Mouse (Mus musculus) hindbrain, embryonic 16.5 days (tissue): Measurements from ENCODE around the gene Trim26. TPM values are rescaled to one million over a fixed set of nuclear protein-coding genes. Genes with fewer than 3 reads are reported as not detected.
"Not testable (repeated sequence)": the region's sequence is repeated elsewhere in the genome, so short reads cannot be mapped to it uniquely, and the experiment has no call there.

Experiments
- ATAC-seq: fragments of 200-750 bp; cut with Nextera tagmentation; 2 replicates; pipeline ENCODE4 v1.8.0; 2017; ENCODE audit warnings: moderate TSS enrichment, moderate library complexity
- H3K27ac ChIP-seq: fragments of 300-500 bp; sonication (generic); 2 replicates; pipeline ENCODE4 v1.5.1; 2014; ENCODE audit warnings: low read depth, mild to moderate bottlenecking, control low read depth, low read length, moderate library complexity
- H3K27me3 ChIP-seq: fragments of 300-500 bp; sonication (generic); replicated peaks from 2 replicates; pipeline ENCODE4 v1.6.1; 2014; ENCODE audit warnings: low read length; ENCODE audit not compliant: control insufficient read depth, insufficient read depth
- H3K36me3 ChIP-seq: fragments of 300-500 bp; sonication (generic); 2 replicates; pipeline ENCODE4 v1.6.1; 2014; ENCODE audit warnings: mild to moderate bottlenecking, low read length, moderate library complexity, mixed read lengths; ENCODE audit not compliant: control insufficient read depth, insufficient read depth
- H3K4me1 ChIP-seq: fragments of 300-500 bp; sonication (generic); 2 replicates; pipeline ENCODE4 v1.6.1; 2014; ENCODE audit warnings: low read depth, low read length; ENCODE audit not compliant: control insufficient read depth, insufficient read depth
- H3K4me2 ChIP-seq: fragments of 300-500 bp; sonication (generic); 2 replicates; pipeline ENCODE4 v1.6.1; 2014; ENCODE audit warnings: mild to moderate bottlenecking, low read length, control low read depth, moderate library complexity
- H3K4me3 ChIP-seq: fragments of 300-500 bp; sonication (generic); 2 replicates; pipeline ENCODE4 v1.5.1; 2014; ENCODE audit warnings: mild to moderate bottlenecking, low read length, control low read depth, moderate library complexity
- H3K9ac ChIP-seq: fragments of 300-500 bp; sonication (generic); 2 replicates; pipeline ENCODE4 v1.6.1; 2014; ENCODE audit warnings: low read depth, mild to moderate bottlenecking, control low read depth, low read length, moderate library complexity
- H3K9me3 ChIP-seq: fragments of 300-500 bp; sonication (generic); 2 replicates; pipeline ENCODE4 v1.6.1; 2014; ENCODE audit warnings: mild to moderate bottlenecking, low read length, moderate library complexity; ENCODE audit not compliant: control insufficient read depth
- WGBS: fragments of 180-500 bp; shearing (Covaris S2); extraction: QIAGEN DNeasy Blood & Tissue Kit; methylation state at CpG from one replicate; pipeline ENCODE4 v1.1.7; 2014; 5-methylcytosine and 5-hydroxymethylcytosine counted together
- polyA plus RNA-seq: library from polyadenylated mRNA; unstranded; fragments of >200 nt; fragmentation: Nextera tagmentation; extraction: Ambion mirVana; gene quantifications from 2 replicates; pipeline ENCODE4 v1.2.1, GENCODE M21; 2015

Trim26 gene
- 49.5 and 53.8 TPM in 2 replicates for polyA plus RNA-seq

DNA sequence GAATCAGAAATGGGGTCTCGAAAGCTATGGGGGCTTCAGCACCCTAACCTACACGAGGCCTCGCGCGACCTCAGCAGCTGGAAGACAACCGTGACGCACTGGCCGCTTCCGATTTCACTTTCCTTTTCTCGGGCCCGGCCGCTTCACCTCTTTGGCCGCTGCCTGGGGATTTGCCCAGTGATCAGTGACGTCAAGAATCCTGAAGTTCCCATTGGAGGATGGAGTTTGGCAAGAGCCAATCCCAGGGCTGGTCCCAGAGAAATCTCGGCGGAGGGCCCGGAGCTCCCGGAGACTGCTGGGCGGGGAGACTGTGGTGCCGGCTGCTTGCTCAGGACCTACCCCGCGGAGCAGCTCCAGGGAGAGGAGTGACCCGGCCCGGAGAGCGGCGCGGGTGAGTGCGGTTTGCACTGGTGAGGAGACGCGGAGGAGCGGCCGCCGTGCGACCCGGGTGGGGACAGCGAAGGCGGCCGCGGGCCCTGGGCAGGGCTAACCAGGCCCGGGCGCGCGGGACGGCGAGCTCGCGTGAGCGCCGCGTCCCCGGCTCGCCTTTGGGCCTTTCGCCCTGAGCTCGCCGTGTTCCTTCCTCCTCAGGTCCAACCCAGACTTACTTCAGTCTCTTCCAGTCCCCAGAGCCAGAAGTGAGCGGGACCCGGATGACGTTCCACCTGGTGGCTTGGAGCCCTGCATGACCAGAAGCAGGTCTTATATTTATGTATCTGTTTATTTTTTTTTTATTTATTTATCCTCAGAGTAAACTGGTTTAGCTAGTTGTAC, at the start of gene Trim26:
Gene Trim26 (plus strand): TSS at position 261 of the 774 bp plus-strand sequence.
- Histone ChIP-seq H3K36me3 (no peaks in the 10 kb centered on the region), H3K4me1 (peaks cover 13% of the 10 kb centered on the region), H3K9ac (peak within 1 kb of the TSS; percentile 88), H3K27ac (peak within 1 kb of the TSS; percentile 93), H3K4me2 (peak within 1 kb of the TSS; percentile 73), H3K4me3 (peak within 1 kb of the TSS; percentile 77), H3K27me3 (no peaks in the 10 kb centered on the region), H3K9me3 (no peaks in the 10 kb centered on the region)
- 0% methylated on average over 30 of the region's 58 CpGs for WGBS
- peak; percentile 99 for ATAC-seq

DNA sequence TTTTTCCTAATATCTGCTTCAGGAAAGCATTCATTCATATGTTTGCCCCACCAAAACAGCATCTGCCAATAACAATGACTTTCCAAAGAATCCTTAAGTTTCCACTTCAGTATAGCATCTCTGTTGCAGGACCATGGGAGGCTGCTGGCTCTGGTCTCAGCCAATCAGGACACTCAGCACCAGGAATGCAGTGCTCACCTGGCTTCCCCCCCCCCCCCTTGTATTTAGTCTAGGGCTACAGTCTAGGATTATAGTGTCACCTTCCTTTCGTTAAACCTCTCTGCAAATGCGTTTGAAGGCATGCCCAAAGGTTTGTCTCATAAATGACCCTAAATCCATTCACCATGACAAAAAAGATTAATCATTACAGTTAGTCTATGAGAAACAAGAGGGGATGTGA, 48.6 kb upstream of the Trim26 start:
- no peak overlapping the region for H3K27ac ChIP-seq
- ATAC-seq, result peak; percentile 57
- no peaks in the 10 kb centered on the region for H3K36me3 ChIP-seq
- H3K4me3 ChIP-seq, result no peak overlapping the region
- WGBS, result 75% methylated on average over 2 of the region's 2 CpGs
- H3K4me2 ChIP-seq, result no peak overlapping the region
- H3K4me1 ChIP-seq, result no peaks in the 10 kb centered on the region
- H3K9ac ChIP-seq, result no peak overlapping the region
- no peaks in the 10 kb centered on the region for H3K9me3 ChIP-seq
- no peaks in the 10 kb centered on the region for H3K27me3 ChIP-seq

DNA sequence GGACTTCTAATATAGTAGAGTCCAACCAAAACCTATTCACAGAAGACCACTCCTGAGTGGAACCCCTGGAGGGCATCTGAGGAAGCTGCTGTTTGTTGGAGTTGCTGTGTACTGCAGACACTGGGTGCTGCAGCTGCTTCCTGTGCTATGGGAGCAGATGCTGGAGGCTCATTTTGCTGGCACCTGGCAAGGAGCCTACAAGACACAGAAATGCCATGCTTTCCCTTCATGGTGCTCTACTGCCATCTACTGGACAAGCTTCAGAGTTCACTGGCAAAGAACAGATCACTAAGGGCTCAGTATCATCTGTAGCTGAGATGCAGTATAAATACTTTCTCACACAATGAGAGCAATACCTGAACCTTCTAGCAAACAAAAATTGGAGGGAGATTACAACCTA, 48.1 kb upstream of the Trim26 start:
- H3K4me1 ChIP-seq, H3K27ac ChIP-seq, H3K4me3 ChIP-seq, H3K36me3 ChIP-seq, H3K9ac ChIP-seq, H3K9me3 ChIP-seq, H3K4me2 ChIP-seq, H3K27me3 ChIP-seq: not testable (repeated sequence)
- ATAC-seq, result peak; percentile 97

DNA sequence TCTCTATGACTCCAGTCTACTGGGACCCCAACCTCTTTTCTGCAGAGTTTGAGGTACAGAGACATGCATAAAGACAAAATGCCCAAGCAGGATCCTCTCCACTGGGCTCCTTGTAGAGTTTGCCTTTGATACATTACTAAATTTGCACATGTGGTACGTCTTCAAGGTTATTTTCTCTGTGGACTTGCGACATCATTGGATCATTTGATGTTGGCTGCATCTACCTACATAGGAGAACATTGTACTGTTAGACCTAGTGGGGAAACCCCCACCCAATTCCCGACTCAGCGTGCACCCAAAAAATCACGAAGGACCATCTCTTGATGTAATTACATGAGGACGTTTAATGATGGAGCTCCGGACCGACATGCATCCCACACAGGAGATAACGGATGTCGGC, 37.4 kb upstream of the Trim26 start:
- no peaks in the 10 kb centered on the region for H3K9me3 ChIP-seq
- no peaks in the 10 kb centered on the region for H3K4me1 ChIP-seq
- 96% methylated on average over 10 of the region's 10 CpGs for WGBS
- H3K27ac ChIP-seq, result no peak overlapping the region
- no peak overlapping the region for H3K9ac ChIP-seq
- no peak overlapping the region for H3K4me2 ChIP-seq
- no peak for ATAC-seq
- no peaks in the 10 kb centered on the region for H3K36me3 ChIP-seq
- no peak overlapping the region for H3K4me3 ChIP-seq
- no peaks in the 10 kb centered on the region for H3K27me3 ChIP-seq

DNA sequence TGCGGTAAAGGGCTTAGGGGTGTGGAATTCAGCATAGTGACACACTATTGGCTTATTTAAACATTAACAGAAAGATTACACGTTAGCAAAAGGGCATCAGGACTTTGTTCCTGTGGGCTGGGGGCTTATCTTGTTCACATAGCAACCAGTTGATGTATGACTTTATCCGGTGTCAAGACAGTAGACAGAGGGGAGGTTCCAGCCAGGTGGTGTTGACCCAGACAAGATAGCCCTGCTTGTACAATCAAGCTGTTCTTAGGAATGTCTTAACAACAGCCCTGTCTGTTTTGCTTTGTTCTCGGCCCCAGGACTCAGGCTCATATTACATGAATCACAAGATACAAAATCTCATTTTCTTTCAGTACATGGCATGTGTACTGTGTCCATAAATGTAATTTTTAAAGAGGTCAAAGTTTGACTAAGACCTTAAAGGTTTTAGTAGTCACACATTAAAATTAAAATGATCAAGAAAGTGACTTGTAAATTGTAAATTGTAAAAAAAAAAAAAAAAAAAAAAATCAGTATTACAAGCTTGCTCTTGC, 36.9 kb upstream of the Trim26 start:
- H3K9ac ChIP-seq, H3K4me3 ChIP-seq, H3K36me3 ChIP-seq, ATAC-seq, H3K4me2 ChIP-seq, H3K27me3 ChIP-seq, H3K9me3 ChIP-seq, H3K27ac ChIP-seq, H3K4me1 ChIP-seq: not testable (repeated sequence)
- 79% methylated on average over 4 of the region's 4 CpGs for WGBS

DNA sequence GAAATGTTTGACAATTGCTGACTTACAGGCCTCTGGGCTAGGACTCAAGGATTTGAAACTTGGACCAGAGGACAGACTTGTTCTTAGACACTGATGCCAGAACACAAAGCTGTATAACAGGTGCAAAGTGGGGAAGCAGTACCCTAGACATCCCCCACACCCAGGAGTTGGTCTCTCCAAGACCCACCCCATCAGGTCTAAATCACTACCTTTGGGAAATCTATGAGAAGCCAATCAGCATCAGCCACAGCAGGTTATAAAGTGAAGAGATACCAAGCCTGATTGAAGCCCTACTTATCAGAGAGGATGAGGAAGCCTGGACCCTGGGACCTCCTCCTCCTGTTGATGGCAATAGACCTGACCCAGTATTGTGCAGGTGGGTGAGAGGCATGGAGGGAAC, 25.1 kb upstream of the Trim26 start, which contains the start of gene H2-M10.6:
Gene H2-M10.6 (plus strand): TSS at position 301 of the 400 bp plus-strand sequence.
- no peak for ATAC-seq
- Histone ChIP-seq H3K4me2 (no peak within 1 kb of the TSS), H3K9ac (no peak within 1 kb of the TSS), H3K4me1 (no peaks in the 10 kb centered on the region), H3K9me3 (no peaks in the 10 kb centered on the region), H3K27me3 (no peaks in the 10 kb centered on the region), H3K27ac (no peak within 1 kb of the TSS), H3K4me3 (no peak within 1 kb of the TSS), H3K36me3 (no peaks in the 10 kb centered on the region)

DNA sequence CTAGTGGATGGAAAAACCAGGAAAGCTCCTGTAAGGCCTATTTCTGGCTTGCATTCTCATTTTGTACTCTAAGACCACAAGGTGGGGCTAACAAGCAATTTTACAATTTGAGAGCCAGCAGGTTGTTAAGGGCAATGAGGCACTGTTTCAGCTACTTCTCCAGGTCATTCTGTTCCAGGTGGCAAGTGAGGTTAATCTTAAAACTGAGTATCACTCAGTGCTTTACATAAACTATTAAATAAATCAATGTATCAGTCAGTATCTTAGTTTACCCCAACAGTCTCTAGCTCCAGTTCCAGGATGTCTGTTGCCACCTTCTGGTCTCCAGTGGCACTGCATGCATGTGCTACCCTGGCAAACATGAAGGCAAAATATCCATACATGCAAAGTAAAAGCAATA, 12.9 kb upstream of the Trim26 start:
- Histone ChIP-seq H3K36me3 (no peaks in the 10 kb centered on the region), H3K27me3 (no peaks in the 10 kb centered on the region), H3K27ac (no peak overlapping the region), H3K9me3 (no peaks in the 10 kb centered on the region), H3K9ac (no peak overlapping the region), H3K4me3 (no peak overlapping the region), H3K4me1 (no peaks in the 10 kb centered on the region), H3K4me2 (no peak overlapping the region)
- ATAC-seq, result no peak

DNA sequence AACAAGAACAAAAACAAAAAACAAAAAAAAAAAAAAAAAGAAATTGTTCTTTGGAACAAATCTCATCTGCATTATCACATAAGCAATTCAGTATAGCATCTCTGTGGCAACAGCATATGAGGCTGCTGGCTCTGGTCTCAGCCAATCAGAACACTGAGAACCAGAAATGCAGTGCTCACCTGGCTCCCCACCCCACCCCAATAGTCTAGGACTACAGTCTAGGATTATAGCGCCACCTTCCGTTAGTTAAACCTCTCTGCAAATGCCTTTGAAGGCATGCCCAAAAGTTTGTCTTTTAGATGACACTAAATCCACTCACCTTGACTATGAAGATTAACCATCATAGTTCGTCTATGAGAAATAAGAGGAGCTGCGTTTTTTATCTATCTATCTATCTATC, 11.4 kb upstream of the Trim26 start:
- no peak overlapping the region for H3K9ac ChIP-seq
- H3K27ac ChIP-seq, result no peak overlapping the region
- peak overlapping the region; percentile 50 for H3K4me2 ChIP-seq
- no peaks in the 10 kb centered on the region for H3K4me1 ChIP-seq
- H3K27me3 ChIP-seq, result no peaks in the 10 kb centered on the region
- WGBS, result 30% methylated on average over 4 of the region's 4 CpGs
- no peaks in the 10 kb centered on the region for H3K9me3 ChIP-seq
- H3K36me3 ChIP-seq, result no peaks in the 10 kb centered on the region
- H3K4me3 ChIP-seq, result no peak overlapping the region
- ATAC-seq, result peak; percentile 83

DNA sequence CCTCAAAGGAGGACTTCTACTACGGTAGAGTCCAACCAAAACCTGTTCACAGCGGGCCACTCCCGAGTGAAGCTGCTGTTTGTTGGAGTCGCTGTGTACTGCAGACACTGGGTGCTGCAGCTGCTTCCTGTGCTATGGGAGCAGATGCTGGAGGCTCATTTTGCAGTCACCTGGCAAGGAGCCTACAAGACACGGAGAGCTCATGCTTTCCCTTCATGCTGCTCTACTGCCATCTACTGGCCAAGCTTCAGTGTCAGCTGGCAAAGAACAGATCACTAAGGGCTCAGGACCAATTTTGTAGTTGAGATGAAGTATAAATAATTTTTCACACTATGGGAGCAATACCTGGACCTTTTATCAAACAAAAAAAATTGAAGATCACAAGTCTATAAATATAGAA, 10.9 kb upstream of the Trim26 start:
- H3K27me3 ChIP-seq, H3K4me1 ChIP-seq, H3K36me3 ChIP-seq, H3K27ac ChIP-seq, H3K9ac ChIP-seq, H3K9me3 ChIP-seq: not testable (repeated sequence)
- H3K4me2 ChIP-seq, result peak overlapping the region; percentile 50
- ATAC-seq, result peak; percentile 94
- WGBS, result 13% methylated on average over 5 of the region's 5 CpGs
- H3K4me3 ChIP-seq, result peak overlapping the region; percentile 22
